Mouse (Mus musculus): ENCODE data around the gene Dnaic2. TPM values are rescaled to one million over a fixed set of nuclear protein-coding genes. Genes with fewer than 3 reads are reported as not detected.

Dnaic2 gene
- polyA plus RNA-seq, 3 experiments from 2014 or later: not detected

DNA sequence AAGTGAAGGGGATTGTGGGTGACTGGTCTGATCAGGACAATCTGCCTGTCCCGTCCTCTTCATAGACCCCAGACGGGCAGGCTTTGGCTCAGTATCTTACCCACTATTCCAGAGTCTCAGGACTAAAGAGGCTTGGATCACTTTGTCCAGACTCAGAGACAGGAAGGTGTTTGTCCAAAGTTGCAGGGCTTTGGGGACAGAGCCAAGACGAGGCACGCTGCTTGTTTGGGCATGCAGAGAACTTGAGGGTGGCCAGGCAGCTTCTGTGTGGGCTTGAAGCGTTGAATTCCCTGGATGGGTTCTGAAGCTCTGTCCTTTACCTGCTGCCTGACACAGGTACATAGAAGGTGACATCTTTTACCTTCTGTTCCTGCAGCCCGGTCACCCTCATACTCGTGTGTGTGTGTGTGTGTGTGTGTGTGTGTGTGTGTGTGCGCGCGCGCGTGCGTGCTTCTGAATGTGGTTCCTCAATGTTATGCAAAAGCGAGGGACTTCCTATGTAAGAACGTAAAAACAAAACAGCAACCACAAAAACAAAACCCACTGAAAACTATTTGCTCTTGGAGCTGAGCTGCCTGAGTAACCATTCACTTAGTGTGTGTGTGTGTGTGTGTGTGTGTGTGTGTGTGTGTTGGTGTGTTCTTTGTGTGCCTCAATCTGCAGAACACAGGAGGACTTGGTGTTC, 24.8 kb upstream of the Dnaic2 start:
- no peak for ATAC-seq

DNA sequence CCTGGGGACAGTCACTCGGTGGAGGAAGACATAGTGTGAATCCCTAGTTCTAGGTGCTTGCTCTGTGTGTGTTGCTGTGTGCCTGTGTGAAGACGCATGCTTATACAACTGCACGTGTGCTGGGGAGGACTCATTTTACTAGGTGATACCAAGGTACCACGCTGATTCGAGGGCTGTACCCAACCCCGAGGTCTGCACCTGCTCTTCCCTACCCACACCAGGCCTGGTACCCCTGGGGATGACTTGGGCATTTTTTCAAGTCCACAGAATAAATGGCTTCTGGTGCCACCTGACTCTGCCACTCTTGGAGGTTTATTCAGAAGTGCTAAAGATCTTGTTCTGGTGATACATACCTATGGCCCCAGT, 24.2 kb upstream of the Dnaic2 start:
- ATAC-seq: no peak

DNA sequence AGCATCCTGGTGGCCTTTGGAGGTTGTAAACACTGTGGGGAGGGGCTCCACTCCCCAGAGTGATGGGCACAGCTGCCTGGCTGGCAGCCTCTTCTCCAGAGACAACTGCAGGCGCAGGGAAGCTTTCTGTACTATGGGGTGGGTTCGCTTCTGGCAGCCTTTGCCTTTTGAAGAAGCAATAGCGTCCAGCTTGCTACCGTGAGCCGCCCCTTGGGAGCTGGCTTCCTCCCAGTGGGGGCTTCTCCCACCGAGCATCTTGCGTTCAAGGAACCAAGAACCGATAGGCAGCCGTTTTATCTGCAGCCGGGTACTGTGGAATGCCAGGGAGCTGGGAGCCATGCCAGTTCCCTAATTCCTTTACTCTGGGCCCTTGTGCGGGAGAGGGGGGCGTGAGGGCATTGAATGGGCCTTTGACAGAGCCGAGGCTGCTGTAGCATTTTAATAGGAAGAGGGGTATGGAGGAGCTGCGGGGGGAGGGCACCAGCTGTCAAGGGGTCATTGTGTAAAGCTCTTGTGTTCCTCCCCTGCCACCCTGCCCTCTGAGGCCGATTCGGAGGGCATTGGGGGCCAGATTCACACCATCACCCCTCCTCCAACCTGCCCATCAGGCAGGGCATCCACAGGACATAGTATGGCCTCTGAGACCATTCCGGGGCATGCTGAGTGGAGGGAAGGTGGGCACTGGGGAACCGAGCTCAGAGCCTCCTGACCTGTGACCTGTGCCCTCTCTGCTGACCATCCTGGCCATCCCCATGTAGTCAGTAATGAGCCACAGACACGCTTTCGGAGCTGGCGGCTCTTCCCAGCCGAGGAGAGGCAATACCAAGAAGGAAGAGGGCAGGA, 22.9 kb upstream of the Dnaic2 start:
- ATAC-seq: no peak

DNA sequence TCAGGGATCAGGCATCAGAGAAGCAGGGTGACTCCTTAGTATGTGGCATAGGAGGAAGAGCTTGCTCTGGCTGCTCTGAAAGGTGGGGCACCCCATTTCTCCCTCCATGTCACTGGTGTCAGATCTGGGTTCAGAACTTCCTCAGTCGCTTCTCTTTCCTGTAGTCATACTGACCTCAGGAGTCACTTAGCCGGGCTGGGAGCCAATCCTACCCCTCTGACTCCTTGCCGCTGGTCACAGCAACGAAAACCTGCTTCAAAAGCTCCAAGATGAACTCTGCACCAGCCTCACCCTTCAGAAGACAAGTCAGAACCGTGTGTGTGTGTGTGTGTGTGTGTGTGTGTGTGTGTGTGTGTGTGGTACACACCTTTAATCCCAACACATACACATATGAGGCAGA, 20.9 kb upstream of the Dnaic2 start:
- ATAC-seq: no peak

DNA sequence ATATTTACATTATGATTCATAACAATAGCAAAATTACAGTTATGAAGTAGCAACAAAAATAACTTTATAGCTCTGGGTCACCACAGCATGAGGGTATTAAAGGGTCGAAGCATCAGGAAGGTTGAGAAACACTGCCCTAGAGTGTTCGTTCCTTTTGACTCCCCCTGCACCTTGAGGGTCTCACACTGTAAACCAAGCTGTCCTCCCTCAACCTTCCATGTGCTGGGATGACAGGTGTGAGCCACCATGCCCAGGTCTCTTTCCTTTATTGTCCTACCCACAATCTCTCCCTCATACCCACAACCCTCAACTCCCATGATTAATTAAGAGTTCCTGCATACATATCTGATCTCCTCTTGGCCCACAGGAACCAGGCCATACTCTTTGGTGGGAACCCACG, 15.8 kb upstream of the Dnaic2 start:
- ATAC-seq: no peak

DNA sequence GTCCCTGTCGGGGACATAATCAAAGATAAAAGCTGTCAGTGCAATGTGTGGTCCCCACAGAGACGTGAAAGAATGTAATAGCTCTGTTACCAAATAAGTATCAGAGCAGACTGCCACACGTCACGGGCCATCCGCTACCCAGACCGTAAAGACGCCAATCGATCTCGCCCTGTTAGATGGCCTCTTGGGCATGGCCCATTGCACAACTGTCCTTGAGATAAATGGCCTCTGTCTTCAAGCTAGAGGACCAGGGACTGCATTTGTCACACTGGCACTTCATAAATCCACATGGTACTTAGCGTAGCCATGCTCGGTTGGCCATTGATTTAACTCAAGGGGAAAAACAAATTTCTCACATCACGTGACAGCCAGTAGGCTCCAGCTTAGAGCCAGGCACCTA, 15.3 kb upstream of the Dnaic2 start:
- no peak for ATAC-seq

DNA sequence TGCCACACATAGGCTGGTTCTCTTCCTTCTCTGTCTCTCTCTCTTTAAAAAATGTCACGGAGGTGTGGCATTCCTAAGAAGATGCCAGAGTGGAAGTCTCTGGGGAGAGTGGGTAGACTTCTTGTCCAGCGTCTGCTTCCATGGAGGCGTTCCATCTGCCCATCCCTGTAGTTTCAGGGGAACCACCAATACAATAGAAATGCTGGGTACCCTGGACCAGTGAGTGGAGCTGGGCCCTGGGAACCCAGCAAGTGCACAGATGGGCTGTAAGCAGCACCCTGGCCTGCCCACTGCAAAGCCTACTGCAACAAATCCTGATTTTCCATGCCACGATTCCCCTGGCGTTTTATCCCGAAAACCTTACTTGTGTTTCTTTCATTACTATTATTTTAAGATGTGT, 12.7 kb upstream of the Dnaic2 start:
- no peak for ATAC-seq

DNA sequence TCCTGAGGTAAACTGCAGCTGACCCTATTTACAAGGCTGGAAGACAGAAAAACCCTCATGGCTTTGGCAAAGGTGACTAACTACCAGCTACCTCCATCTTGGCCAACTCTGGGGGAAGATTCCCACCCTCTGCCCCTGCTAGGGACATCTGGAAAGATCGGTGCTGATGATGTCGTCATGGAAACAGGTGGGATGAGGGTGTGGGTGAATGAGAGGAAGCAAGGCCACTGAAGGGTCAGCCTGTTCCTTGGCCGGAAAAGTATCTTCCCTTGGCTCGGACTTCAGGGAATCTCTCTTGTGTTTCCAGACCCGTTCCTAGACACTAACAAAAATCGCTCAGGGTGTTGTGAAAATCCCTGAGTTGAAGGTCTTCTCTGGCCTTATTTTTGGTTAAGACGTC, 11.7 kb upstream of the Dnaic2 start:
- ATAC-seq: no peak

DNA sequence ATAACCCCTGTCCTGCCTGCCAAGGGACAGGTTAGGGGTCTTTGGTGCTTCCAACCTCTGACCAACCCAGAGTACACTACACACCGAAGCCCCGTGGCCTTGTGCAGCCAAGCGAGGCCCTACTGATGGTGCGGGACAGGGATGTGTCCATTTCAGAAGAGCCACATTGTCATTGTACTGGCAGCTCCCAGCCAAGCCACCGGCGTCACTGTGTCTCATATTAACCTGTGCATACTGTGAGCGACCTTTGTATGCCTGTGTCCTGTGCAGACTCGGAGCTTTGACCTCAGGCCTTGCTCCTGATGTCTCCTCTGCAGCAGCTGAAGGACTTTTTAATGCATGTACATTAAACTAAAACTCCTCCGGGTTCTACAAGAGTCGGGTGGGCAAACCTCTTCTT, 6.7 kb upstream of the Dnaic2 start:
- no peak for ATAC-seq

DNA sequence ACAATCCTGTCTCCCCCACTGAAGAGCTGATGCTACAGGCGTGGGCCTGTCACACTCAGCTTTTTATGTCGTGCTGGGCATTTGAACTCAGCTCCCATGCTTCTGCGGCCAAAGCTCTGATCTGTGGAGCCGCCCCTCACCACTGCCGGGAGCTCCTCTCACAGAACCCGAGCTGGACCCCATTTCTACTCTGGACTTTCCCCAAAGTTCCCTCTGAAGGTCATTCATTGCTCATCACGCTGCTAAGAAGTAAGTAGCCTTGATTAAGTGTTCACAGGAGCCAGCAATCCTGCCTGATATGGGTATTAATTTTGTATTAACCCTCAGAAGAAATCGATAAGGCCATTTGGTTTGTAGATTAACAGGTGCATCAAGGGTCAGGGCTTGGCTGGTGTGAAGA, 4.8 kb upstream of the Dnaic2 start:
- ATAC-seq: no peak

DNA sequence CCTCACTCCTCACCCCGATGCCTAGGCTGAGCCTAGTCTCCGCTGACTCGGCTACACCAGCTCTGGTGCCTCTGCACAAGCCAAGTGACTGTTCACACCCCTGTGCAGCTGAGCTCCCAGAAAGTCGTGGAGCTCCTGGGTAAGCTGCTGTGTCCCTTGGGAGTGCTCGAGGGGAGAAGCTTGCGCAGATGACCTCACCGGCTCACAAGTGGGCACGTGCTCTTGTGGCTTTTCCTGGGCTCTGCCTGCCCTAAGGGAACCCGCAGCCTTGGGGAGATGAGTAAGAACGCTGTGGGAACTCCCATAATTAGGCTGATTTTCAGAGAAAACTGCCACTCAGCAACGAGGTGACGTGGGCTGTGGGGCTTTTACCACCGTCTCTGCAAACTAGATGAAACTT, 4.2 kb upstream of the Dnaic2 start:
- no peak for ATAC-seq

DNA sequence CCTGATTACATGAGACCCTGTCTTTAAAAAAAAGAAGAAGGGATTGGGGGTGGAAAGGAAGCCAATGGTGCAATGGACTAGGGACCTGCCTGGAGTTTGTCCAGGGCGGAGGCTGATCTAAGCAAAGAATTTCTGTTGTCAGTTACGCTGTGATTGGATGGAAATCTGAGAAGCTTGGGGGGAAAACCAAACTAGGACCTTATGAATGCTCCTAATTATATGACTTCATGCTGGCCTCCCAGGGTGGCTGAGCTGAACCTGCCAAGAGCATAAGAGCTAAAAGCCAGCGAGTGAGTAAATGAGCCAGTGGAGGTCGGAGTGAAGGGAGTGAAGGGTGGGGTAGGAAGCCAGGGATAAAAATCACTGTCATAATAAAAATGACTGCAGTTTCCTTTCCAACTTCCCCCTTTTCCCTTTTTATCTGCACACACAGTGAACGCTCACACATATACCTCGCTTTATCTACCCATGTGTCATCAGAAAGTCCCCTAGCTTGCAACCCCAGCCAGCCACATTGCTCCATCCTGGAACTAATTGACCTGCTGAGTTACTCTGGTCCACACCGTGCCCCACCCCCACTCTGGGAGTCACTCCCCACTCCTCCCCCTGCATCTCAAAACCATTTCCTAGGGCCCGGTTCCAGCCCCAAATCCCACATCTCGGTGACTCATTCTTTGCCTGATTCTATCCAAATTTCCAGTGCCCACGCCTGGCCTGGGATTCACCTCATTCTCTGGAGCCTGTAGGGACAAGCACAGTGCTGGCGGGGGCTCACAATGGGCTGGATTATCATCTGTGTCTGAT, 2.2 kb upstream of the Dnaic2 start:
- no peak for ATAC-seq

DNA sequence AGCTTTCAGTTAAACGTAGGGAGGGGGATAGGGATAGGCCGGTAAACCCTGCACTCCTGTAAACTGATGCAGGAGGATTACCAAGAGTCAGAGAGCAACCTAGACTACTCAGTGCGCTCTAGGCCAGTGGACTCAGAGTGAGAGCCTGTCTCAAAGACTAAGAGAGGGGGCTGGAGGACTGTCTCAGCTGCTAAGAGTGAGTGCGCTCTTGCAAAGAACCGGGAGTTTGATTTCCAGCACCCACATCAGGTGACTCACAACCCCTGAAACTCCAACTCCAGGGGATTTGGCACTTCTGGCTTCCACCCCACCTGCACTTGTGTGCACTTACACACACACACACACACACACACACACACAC, 598 bp downstream of the Dnaic2 start:
- no peak for ATAC-seq

DNA sequence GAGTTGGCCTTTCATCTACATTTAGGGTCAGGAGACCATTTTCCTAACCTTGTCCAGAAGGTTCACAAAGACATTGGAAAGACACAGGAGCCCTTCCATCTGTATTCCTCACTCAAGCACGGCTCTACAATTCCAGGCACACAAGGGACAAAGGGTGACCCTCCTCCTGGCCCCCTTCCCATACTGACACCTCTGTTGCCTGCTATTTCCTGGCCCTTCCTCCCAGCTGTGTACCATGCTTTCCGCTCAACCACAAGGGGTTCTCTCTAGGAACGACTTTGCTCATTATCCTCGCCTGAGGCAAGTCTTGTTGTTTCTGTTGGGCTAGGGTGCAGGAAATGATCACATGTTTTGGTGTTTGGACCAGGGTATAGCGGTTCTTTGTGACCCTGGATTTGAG, 1.1 kb downstream of the Dnaic2 start:
- no peak for ATAC-seq

DNA sequence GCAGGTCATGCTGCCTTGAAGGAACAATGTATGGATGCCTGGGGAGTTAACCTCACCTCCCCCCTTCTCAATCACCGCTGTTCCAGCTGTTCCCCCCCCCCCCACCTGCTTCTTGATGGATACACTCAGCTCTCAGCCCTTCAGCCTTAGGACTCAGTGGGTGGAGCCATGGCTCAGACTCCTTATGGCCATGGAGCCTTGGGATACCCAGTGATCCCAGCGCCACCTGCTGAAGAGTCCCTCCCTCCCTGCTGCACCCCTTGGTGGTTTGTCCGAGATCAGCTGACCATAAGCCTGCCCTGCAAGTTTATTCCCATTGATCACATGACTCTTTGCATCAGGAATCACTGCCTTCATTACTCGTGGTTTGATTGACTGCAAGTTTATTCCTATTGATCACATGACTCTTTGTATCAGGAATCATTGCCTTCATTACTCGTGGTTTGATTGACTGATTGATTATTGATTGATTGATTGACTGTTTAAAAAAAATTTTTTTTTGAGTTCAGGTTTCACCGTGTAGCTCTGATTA, 2.7 kb downstream of the Dnaic2 start:
- no peak for ATAC-seq

DNA sequence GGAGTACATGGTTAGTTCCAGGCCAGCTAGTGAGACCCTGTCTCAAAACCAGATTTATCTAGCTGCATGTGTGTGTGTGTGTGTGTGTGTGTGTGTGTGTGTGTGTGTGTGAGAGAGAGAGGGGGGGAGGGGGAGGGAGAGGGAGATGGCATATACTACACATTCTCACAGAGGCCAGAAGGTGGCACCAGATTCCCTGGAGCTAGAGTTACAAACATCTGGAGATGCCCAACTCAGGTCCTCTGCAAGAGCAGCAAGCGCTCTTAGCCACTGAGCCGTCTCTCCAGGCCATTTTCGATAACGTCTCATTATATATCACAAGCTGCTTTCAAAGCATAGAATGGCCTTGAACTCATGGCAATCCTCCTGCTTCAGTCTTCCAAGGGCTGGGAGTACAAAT, 4.5 kb downstream of the Dnaic2 start:
- ATAC-seq: no peak

DNA sequence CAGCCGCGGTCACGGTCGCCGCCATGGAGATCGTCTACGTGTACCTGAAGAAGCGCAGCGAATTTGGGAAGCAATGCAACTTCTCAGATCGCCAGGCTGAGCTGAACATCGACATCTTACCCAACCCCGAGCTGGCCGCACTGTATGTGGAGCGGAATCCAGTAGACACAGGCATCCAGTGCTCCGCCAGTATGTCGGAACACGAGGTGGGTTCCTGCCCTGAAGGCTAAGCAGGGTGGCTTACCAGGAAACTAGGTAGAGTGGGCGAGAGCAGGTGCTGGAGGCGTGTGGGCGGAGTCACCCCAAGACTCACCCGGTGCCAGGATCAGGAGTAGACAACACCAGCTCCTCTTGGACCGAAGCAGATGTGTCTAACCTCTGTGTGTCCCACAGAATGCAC, 5.7 kb downstream of the Dnaic2 start:
- ATAC-seq: no peak

DNA sequence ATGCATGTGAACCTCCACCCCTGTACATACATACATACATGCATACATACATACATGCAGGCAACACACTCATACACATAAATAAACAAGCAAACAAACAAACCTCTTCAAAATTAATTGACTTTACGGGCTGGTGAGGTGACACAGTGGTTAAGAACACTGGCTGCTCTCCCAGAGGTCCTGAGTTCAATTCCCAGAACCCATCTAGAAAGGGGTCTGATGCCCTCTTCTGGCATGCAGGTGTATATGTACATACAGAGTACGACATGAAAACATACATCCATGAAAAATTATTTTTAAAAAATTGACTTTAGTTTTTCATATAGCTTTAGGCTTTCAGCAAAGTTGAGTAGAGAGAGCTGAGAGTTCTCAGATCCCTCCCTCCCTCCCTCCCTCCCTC, 8.9 kb downstream of the Dnaic2 start:
- ATAC-seq: no peak

DNA sequence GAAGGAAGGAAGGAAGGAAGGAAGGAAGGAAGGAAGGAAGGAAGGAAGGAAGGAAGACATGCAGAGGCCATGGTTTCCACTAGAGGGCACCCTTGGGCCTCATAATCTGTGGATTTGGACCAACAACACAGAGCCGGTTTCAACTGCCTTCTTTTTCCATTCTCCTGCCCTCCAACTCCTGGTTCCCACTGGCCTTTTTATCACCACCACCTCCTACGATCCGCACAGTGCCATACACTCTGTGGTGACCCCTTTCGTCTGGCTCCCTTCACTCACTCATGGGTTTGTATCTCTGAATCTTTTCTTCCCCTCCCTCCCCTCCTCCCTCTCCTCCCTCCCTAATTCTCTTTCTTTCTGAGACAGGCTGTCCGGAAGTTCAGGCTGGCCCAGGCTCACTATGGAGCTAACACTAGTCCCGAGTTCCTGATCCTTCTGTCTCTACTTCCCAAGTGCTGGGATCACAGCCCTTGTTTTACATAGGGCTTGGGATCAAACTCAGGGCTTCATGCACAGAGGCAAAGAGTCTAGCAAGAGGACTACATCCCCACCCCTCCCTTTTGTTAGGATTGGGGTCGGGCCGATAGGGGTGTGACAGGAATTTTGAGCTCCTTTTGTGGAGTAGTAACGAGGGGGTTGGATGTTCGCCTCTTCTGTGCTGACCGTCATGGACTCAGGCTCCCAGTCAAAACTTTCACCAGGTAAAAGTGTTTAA, 9.9 kb downstream of the Dnaic2 start:
- no peak for ATAC-seq

DNA sequence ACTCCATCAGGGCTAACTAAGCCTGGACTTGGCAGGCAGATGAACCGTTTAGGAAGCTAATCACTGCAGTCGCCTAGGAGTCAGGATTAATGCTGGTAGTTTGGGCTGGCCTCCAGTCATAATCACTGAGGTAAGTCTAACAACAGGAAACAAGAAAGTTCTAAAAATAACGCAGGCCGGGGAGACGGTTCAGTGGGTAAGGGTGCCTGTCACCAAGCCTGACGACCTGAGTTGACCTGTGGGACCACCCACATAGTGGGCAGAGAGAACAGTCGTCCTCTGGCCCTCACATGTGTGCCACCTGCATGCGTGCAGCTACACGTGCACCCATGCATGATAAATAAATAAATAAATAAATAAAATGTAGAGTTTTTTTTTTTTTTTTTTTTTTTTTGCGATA, 13.4 kb downstream of the Dnaic2 start:
- ATAC-seq: no peak

DNA sequence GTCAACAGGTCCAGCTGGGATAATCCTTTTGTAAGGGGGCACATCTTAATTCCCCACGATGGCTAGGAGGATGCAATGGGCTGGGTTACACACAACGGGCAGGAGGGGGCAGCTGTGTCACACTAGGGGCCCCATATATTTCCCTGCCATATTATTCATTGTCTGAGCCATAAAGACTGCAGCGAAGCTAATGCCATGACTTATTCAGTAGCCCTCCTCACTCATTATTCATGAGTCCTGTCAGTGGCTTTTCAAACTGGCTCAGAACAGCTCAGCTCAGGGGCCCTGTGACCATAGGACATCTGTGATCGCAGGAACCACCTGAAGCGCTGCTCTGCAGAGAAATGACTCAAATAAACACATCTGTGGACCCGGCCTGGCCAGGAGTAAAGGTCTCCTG, 14.2 kb downstream of the Dnaic2 start:
- no peak for ATAC-seq

DNA sequence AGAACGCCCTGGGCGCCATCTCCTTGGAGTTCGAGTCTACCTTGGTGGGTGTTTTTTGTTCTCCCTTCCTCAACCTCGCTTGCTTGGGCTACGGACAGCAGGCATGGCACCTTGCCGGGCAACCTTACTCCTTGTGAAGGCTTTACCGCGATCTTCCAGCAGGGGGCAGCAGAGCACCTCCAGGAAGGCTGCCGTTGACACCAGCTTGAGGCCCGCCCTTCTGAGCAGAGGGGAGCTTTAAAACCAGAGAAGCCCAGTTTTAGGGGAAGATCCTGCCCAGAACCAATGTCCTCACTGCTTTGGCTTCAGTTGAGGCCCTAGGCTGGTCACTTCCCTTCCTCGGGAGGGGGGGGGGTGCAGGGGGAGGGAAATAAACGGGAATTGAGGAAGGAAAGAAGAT, 17.9 kb downstream of the Dnaic2 start:
- peak; percentile 50 for ATAC-seq
